Mouse (Mus musculus): ENCODE results near the gene Ptgds. TPM values are rescaled to one million over a fixed set of nuclear protein-coding genes. Genes with fewer than 3 reads are reported as not detected.

Gene Ptgds
- polyA plus RNA-seq, 1 experiment from 2014 or later: 192 TPM

GRCm38 (mm10) chr2:25434292-25434691, 35.6 kb downstream of the Ptgds start:
- 81% methylated on average over 8 of the region's 8 CpGs for WGBS
- Histone ChIP-seq H3K36me3 (ENCODE audit: control insufficient read depth, insufficient read depth) (peaks cover 5% of the 10 kb centered on the region; the same call in 1 of the 2 replicates), H3K27ac (ENCODE audit: low read length) (no peak overlapping the region), H3K4me1 (ENCODE audit: control insufficient read depth, insufficient read depth, low read length) (0 out of 2 replicates have a peak, but pooled peaks cover 3% of the 10 kb centered on the region), H3K9me3 (replicated peaks; ENCODE audit: control insufficient read depth, low read length) (no peaks in the 10 kb centered on the region), H3K4me2 (ENCODE audit: low read depth, low read length) (no peak overlapping the region), H3K27me3 (ENCODE audit: control insufficient read depth, insufficient read depth, low read length) (peaks cover 2% of the 10 kb centered on the region; the same call in 1 of the 2 replicates), H3K9ac (ENCODE audit: low read length) (no peak overlapping the region), H3K4me3 (ENCODE audit: low read length) (no peak overlapping the region)
- no peak for ATAC-seq (replicated peaks; ENCODE audit: extremely low read depth, insufficient read depth, low FRiP score)

GRCm38 (mm10) chr2:25433101-25433500, 36.7 kb downstream of the Ptgds start:
- 0 out of 2 replicates have a peak, but pooled peaks cover 5% of the 10 kb centered on the region for H3K4me1 ChIP-seq (ENCODE audit: control insufficient read depth, insufficient read depth, low read length)
- no peak overlapping the region for H3K27ac ChIP-seq (ENCODE audit: low read length)
- H3K36me3 ChIP-seq (ENCODE audit: control insufficient read depth, insufficient read depth): no peaks in the 10 kb centered on the region
- H3K4me2 ChIP-seq (ENCODE audit: low read depth, low read length): no peak overlapping the region
- H3K27me3 ChIP-seq (ENCODE audit: control insufficient read depth, insufficient read depth, low read length): peaks cover 2% of the 10 kb centered on the region; the same call in 1 of the 2 replicates
- H3K4me3 ChIP-seq (ENCODE audit: low read length): no peak overlapping the region
- 87% methylated on average over 17 of the region's 17 CpGs for WGBS
- ATAC-seq (replicated peaks; ENCODE audit: extremely low read depth, insufficient read depth, low FRiP score): no peak
- H3K9ac ChIP-seq (ENCODE audit: low read length): no peak overlapping the region
- H3K9me3 ChIP-seq (replicated peaks; ENCODE audit: control insufficient read depth, low read length): no peaks in the 10 kb centered on the region

GRCm38 (mm10) chr2:25432326-25433098, 37.3 kb downstream of the Ptgds start:
- peaks cover 2% of the 10 kb centered on the region; the same call in 1 of the 2 replicates for H3K27me3 ChIP-seq (ENCODE audit: control insufficient read depth, insufficient read depth, low read length)
- H3K9ac ChIP-seq (ENCODE audit: low read length): no peak overlapping the region
- no peak overlapping the region for H3K4me2 ChIP-seq (ENCODE audit: low read depth, low read length)
- H3K9me3 ChIP-seq (replicated peaks; ENCODE audit: control insufficient read depth, low read length): no peaks in the 10 kb centered on the region
- H3K4me1 ChIP-seq (ENCODE audit: control insufficient read depth, insufficient read depth, low read length): 0 out of 2 replicates have a peak, but pooled peaks cover 6% of the 10 kb centered on the region
- no peak for ATAC-seq (replicated peaks; ENCODE audit: extremely low read depth, insufficient read depth, low FRiP score)
- H3K36me3 ChIP-seq (ENCODE audit: control insufficient read depth, insufficient read depth): no peaks in the 10 kb centered on the region
- 74% methylated on average over 11 of the region's 11 CpGs for WGBS
- no peak overlapping the region for H3K4me3 ChIP-seq (ENCODE audit: low read length)
- H3K27ac ChIP-seq (ENCODE audit: low read length): no peak overlapping the region

- WGBS: 80% methylated on average over 6 of the region's 6 CpGs
- H3K27me3 ChIP-seq (ENCODE audit: control insufficient read depth, insufficient read depth, low read length): peaks cover 3% of the 10 kb centered on the region; the same call in 1 of the 2 replicates
- H3K36me3 ChIP-seq (ENCODE audit: control insufficient read depth, insufficient read depth): no peaks in the 10 kb centered on the region
- no peak overlapping the region for H3K4me3 ChIP-seq (ENCODE audit: low read length)
- no peaks in the 10 kb centered on the region for H3K9me3 ChIP-seq (replicated peaks; ENCODE audit: control insufficient read depth, low read length)
- 0 out of 2 replicates have a peak, but pooled peaks cover 6% of the 10 kb centered on the region for H3K4me1 ChIP-seq (ENCODE audit: control insufficient read depth, insufficient read depth, low read length)
- H3K27ac ChIP-seq (ENCODE audit: low read length): no peak overlapping the region
- no peak overlapping the region for H3K4me2 ChIP-seq (ENCODE audit: low read depth, low read length)
- H3K9ac ChIP-seq (ENCODE audit: low read length): no peak overlapping the region
- ATAC-seq (replicated peaks; ENCODE audit: extremely low read depth, insufficient read depth, low FRiP score): no peak
Observed at GRCm38 (mm10) chr2:25431308-25431855, 38.5 kb downstream of the Ptgds start.

GRCm38 (mm10) chr2:25430395-25431233, 39.2 kb downstream of the Ptgds start:
- no peak overlapping the region for H3K4me2 ChIP-seq (ENCODE audit: low read depth, low read length)
- H3K36me3 ChIP-seq (ENCODE audit: control insufficient read depth, insufficient read depth): no peaks in the 10 kb centered on the region
- H3K4me1 ChIP-seq (ENCODE audit: control insufficient read depth, insufficient read depth, low read length): 0 out of 2 replicates have a peak, but pooled peaks cover 6% of the 10 kb centered on the region
- H3K9me3 ChIP-seq (replicated peaks; ENCODE audit: control insufficient read depth, low read length): no peaks in the 10 kb centered on the region
- H3K9ac ChIP-seq (ENCODE audit: low read length): no peak overlapping the region
- H3K4me3 ChIP-seq (ENCODE audit: low read length): no peak overlapping the region
- H3K27me3 ChIP-seq (ENCODE audit: control insufficient read depth, insufficient read depth, low read length): peaks cover 10% of the 10 kb centered on the region
- ATAC-seq (replicated peaks; ENCODE audit: extremely low read depth, insufficient read depth, low FRiP score): no peak
- WGBS: 81% methylated on average over 17 of the region's 17 CpGs
- H3K27ac ChIP-seq (ENCODE audit: low read length): no peak overlapping the region

GRCm38 (mm10) chr2:25429435-25430180, 40.2 kb downstream of the Ptgds start:
- Histone ChIP-seq H3K4me2 (ENCODE audit: low read depth, low read length) (peak overlapping the region; percentile 93), H3K27me3 (ENCODE audit: control insufficient read depth, insufficient read depth, low read length) (peaks cover 18% of the 10 kb centered on the region), H3K9me3 (replicated peaks; ENCODE audit: control insufficient read depth, low read length) (no peaks in the 10 kb centered on the region), H3K4me1 (ENCODE audit: control insufficient read depth, insufficient read depth, low read length) (0 out of 2 replicates have a peak, but pooled peaks cover 6% of the 10 kb centered on the region), H3K27ac (ENCODE audit: low read length) (no peak overlapping the region), H3K36me3 (ENCODE audit: control insufficient read depth, insufficient read depth) (no peaks in the 10 kb centered on the region), H3K4me3 (ENCODE audit: low read length) (peak overlapping the region; percentile 77; the same call in 1 of the 2 replicates), H3K9ac (ENCODE audit: low read length) (no peak overlapping the region)
- ATAC-seq (replicated peaks; ENCODE audit: extremely low read depth, insufficient read depth, low FRiP score): no peak
- WGBS: 65% methylated on average over 5 of the region's 5 CpGs

- Histone ChIP-seq H3K9me3 (replicated peaks; ENCODE audit: control insufficient read depth, low read length) (no peaks in the 10 kb centered on the region), H3K4me2 (ENCODE audit: low read depth, low read length) (peak within 1 kb of the TSS; percentile 93), H3K27me3 (ENCODE audit: control insufficient read depth, insufficient read depth, low read length) (peaks cover 23% of the 10 kb centered on the region), H3K36me3 (ENCODE audit: control insufficient read depth, insufficient read depth) (no peaks in the 10 kb centered on the region), H3K4me3 (ENCODE audit: low read length) (peak within 1 kb of the TSS; percentile 77), H3K4me1 (ENCODE audit: control insufficient read depth, insufficient read depth, low read length) (0 out of 2 replicates have a peak, but pooled peaks cover 6% of the 10 kb centered on the region), H3K27ac (ENCODE audit: low read length) (0 out of 2 replicates have a peak within 1 kb of the TSS, but pooled peaks have one; percentile 20), H3K9ac (ENCODE audit: low read length) (peak within 1 kb of the TSS; percentile 89)
- WGBS: under 1% methylated on average over 81 of the region's 89 CpGs
- peak; percentile 92 for ATAC-seq (replicated peaks; ENCODE audit: extremely low read depth, insufficient read depth, low FRiP score)
Observed at GRCm38 (mm10) chr2:25428442-25429236, 41.2 kb downstream of the Ptgds start, which contains the start of gene Abca2. Abca2 (plus strand) TSS chr2:25428703.

- no peak overlapping the region for H3K4me2 ChIP-seq (ENCODE audit: low read depth, low read length)
- H3K27me3 ChIP-seq (ENCODE audit: control insufficient read depth, insufficient read depth, low read length): peaks cover 28% of the 10 kb centered on the region
- H3K4me1 ChIP-seq (ENCODE audit: control insufficient read depth, insufficient read depth, low read length): peaks cover 9% of the 10 kb centered on the region
- H3K36me3 ChIP-seq (ENCODE audit: control insufficient read depth, insufficient read depth): no peaks in the 10 kb centered on the region
- no peak overlapping the region for H3K9ac ChIP-seq (ENCODE audit: low read length)
- no peak for ATAC-seq (replicated peaks; ENCODE audit: extremely low read depth, insufficient read depth, low FRiP score)
- no peak overlapping the region for H3K4me3 ChIP-seq (ENCODE audit: low read length)
- H3K27ac ChIP-seq (ENCODE audit: low read length): no peak overlapping the region
- no peaks in the 10 kb centered on the region for H3K9me3 ChIP-seq (replicated peaks; ENCODE audit: control insufficient read depth, low read length)
- 83% methylated on average over 5 of the region's 5 CpGs for WGBS
Observed at GRCm38 (mm10) chr2:25427256-25427655, 42.6 kb downstream of the Ptgds start.

All from heart, embryonic 16.5 days (tissue).